8 mouse cellular contexts compared by ENCODE assay signal in the genomic region with DNA sequence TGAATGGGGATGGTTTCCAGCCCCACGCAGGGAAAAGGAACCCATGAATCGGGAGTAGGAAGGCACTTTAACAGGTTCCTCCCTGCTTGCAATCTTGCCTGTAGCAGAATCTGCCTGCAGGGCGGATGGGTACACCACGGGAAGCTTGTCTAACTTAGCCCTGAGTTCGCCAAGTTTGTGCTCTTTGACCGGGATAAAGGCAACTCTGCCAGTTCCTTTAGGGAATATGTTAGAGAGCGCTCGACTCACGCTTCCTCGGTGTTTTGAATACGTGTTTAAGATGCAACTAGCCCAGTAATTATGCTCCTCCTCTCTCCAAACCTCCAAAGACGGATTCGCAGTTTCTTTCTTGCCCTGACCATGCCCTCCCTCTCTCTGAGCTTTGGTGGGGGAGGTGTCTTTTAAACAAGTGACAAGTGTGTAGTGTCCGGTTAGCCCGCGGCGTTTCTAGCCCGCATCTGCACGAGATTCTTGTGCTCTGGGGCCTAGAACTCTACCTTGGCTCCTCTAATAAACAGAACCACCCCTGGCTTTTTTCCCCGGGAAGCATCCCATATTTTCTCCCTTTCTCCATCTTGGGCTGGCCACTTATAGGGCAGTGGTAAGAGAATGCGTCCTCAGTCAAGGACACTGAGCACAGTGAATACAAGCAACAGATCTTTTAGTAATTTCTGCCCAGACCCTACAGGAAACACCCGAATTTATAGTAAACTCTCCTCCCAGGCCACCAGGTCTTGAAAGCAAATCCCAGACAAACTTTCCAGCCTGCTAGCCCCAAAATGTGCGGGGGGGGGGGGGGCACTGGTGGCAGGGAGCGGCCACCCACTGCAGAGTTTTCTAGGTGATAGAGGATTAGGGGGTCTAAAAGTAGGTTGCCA. TPM values are rescaled to one million over a fixed set of nuclear protein-coding genes. Genes with fewer than 3 reads are reported as not detected.
DNase-seq lines count a peak whose midpoint lies in the region; ATAC-seq and TF ChIP-seq lines count a peak whose summit lies in the region.

No protein-coding gene starts in this region.

- no peaks in the 10 kb centered on the region for H3K9me3 ChIP-seq in forebrain, postnatal 0 days (ENCODE audit: low read length)
- no peaks in the 10 kb centered on the region for H3K9me3 ChIP-seq in midbrain, embryonic 13.5 days

- H3K27me3 ChIP-seq in C2C12 (ENCODE audit: control insufficient read depth, insufficient read depth, insufficient read length) = no peaks in the 10 kb centered on the region
- H3K27me3 ChIP-seq in forebrain, postnatal 0 days (ENCODE audit: insufficient read depth, low read length) = peaks cover 91% of the 10 kb centered on the region
- H3K27me3 ChIP-seq in midbrain, embryonic 13.5 days = peaks cover 96% of the 10 kb centered on the region

- no peak overlapping the region for H3K9ac ChIP-seq in forebrain, postnatal 0 days
- no peak overlapping the region for H3K9ac ChIP-seq in midbrain, embryonic 13.5 days (replicated peaks)

- WGBS in forebrain, postnatal 0 days = 13% methylated on average over 23 of the region's 24 CpGs
- 2% methylated on average over 24 of the region's 24 CpGs for WGBS in midbrain, embryonic 13.5 days

- no peak for ATAC-seq in forebrain, postnatal 0 days
- ATAC-seq in midbrain, embryonic 13.5 days = no peak; the same call in 1 of the 2 replicates

- H3K79me3 ChIP-seq in C2C12 (ENCODE audit: low read depth) = no peaks in the 10 kb centered on the region

- peaks cover 11% of the 10 kb centered on the region; the same call in 1 of the 2 replicates for H3K4me1 ChIP-seq in forebrain, postnatal 0 days (ENCODE audit: insufficient read depth)
- H3K4me1 ChIP-seq in midbrain, embryonic 13.5 days (replicated peaks) = peaks cover 45% of the 10 kb centered on the region

- TF ChIP-seq CTCF in C2C12 (IDR thresholded peaks at IDR 0.05; ENCODE audit: control insufficient read depth, insufficient read depth, insufficient read length) = no peak
- no peak for TF ChIP-seq CTCF in forebrain, postnatal 0 days (IDR thresholded peaks at IDR 0.05; ENCODE audit: low read depth)

- no peaks in the 10 kb centered on the region for H3K36me3 ChIP-seq in C2C12 (ENCODE audit: control insufficient read depth, insufficient read depth)
- H3K36me3 ChIP-seq in forebrain, postnatal 0 days (ENCODE audit: insufficient read depth) = no peaks in the 10 kb centered on the region
- H3K36me3 ChIP-seq in midbrain, embryonic 13.5 days = no peaks in the 10 kb centered on the region

- H3K27ac ChIP-seq in forebrain, postnatal 0 days (ENCODE audit: low read depth, low read length) = no peak overlapping the region
- H3K27ac ChIP-seq in midbrain, embryonic 13.5 days = no peak overlapping the region

- peak; percentile 3 for DNase-seq in adrenal gland, postnatal 10 days
- no peak for DNase-seq in adrenal gland, adult 2 months
- no peak for DNase-seq in forebrain, postnatal 0 days
- DNase-seq in layer of hippocampus, adult 9-10 months (ENCODE audit: low spot score) = no peak
- DNase-seq in adrenal gland, adult 8-10 months = no peak
- DNase-seq in left cerebral cortex, postnatal 25 days (ENCODE audit: low spot score in 2 of 2) = no peak

- H3ac ChIP-seq in C2C12 (ENCODE audit: control insufficient read depth, insufficient read length, low read depth) = peak overlapping the region; percentile 69

- peaks cover 19% of the 10 kb centered on the region for H3K79me2 ChIP-seq in C2C12 (ENCODE audit: control insufficient read depth, insufficient read depth)

- H3K4me3 ChIP-seq in C2C12 (ENCODE audit: insufficient read depth, poor library complexity, severe bottlenecking) = peak overlapping the region; percentile 62
- H3K4me3 ChIP-seq in forebrain, postnatal 0 days (ENCODE audit: low read depth, low read length) = no peak overlapping the region
- peak overlapping the region; percentile 57 for H3K4me3 ChIP-seq in midbrain, embryonic 13.5 days (replicated peaks)

- intact Hi-C loops in left cerebral cortex, postnatal 25 days (cut with DNase I) = loop anchor here (1.0 kb wide), 1 partner anchor 352 kb away; no protein-coding TSS in a partner anchor

- 0 out of 2 replicates have a peak overlapping the region, but pooled peaks have one; percentile 68 for H3K4me2 ChIP-seq in forebrain, postnatal 0 days (ENCODE audit: low read depth)
- peak overlapping the region; percentile 99 for H3K4me2 ChIP-seq in midbrain, embryonic 13.5 days (replicated peaks)

TF ChIP-seq in C2C12, 6 proteins besides CTCF, POLR2A, EP300 and RAD21:
- TF ChIP-seq CEBPB (IDR thresholded peaks at IDR 0.05; ENCODE audit: low read depth) (no peak), MYOD1 (IDR thresholded peaks at IDR 0.05; ENCODE audit: control insufficient read depth, insufficient read length, low read depth) (no peak), FOSL1 (IDR thresholded peaks at IDR 0.05; ENCODE audit: insufficient read depth, low read length, poor library complexity, severe bottlenecking) (no peak), MYOG (IDR thresholded peaks at IDR 0.05; ENCODE audit: control insufficient read depth, extremely low read depth, insufficient read length) (no peak), USF1 (IDR thresholded peaks at IDR 0.05; ENCODE audit: low read depth) (no peak), MAX (IDR thresholded peaks at IDR 0.05) (no peak)

RNA-seq across cellular contexts. Expression of gene Gdnf, which starts 1.4 kb away (rescaled TPM):
- total RNA-seq in adrenal gland, postnatal 10 days (2021) = under 1 TPM; 0.06 to 0.21 TPM
- under 1 TPM; 0.14 to 0.24 TPM for total RNA-seq in adrenal gland, adult 2 months (2021)
- 0.12 and 0.13 TPM in 2 replicates for polyA plus RNA-seq in adrenal gland, adult 2 months (2012; rRNA removed)
- polyA plus RNA-seq in C2C12 (2012; fragmentation: generic; extraction: Trizol) = 4.2 TPM
- 0.29 and 0.54 TPM in 2 replicates for total RNA-seq in forebrain, postnatal 0 days (2014; rRNA removed)
- 0.06 and 0.11 TPM in 2 replicates for polyA plus RNA-seq in forebrain, postnatal 0 days (2015; fragmentation: Nextera tagmentation; extraction: Ambion mirVana)
- 0.07 and 0.12 TPM in 2 replicates for polyA plus RNA-seq in midbrain, embryonic 13.5 days (2015; fragmentation: Nextera tagmentation; extraction: Ambion mirVana)
- total RNA-seq in adrenal gland, adult 8-10 months (2022) = under 1 TPM; 0.12 to 0.75 (median 0.46) TPM
- total RNA-seq in left cerebral cortex, postnatal 25 days (2021) = under 1 TPM; 0.14 to 0.71 TPM
